Mouse (Mus musculus) CH12.LX (cell line): ENCODE data around the gene Gm853. TPM values are rescaled to one million over a fixed set of nuclear protein-coding genes. Genes with fewer than 3 reads are reported as not detected.

Experiments
- DNase-seq: peaks from one replicate; pipeline ENCODE4 v3.0.0-alpha.2; 2013; ENCODE audit errors: extremely low read depth
- H3K27ac ChIP-seq: 2 replicates; pipeline ENCODE4 v1.5.1; 2012; ENCODE audit warnings: low read depth, mild to moderate bottlenecking, control low read depth, moderate library complexity; ENCODE audit not compliant: insufficient read depth
- H3K27me3 ChIP-seq: replicated peaks from 2 replicates; pipeline ENCODE3; 2012; ENCODE audit warnings: inconsistent platforms
- H3K36me3 ChIP-seq, 2 experiments: replicated peaks in 1 of 2; 2 replicates each; pipeline versions ENCODE3 to v1.6.1; 2012; ENCODE audit warnings: inconsistent platforms in 1 of 2, low read length in 1 of 2, mild to moderate bottlenecking in 1 of 2, mixed read lengths in 1 of 2, moderate library complexity in 1 of 2; ENCODE audit not compliant: control insufficient read depth in 1 of 2, insufficient read depth in 1 of 2
- H3K4me1 ChIP-seq, 2 experiments: 2 replicates each; pipeline ENCODE4 v1.6.1; 2012; ENCODE audit warnings: inconsistent platforms in 1 of 2, moderate library complexity in 1 of 2; ENCODE audit not compliant: insufficient read depth in 2 of 2, control insufficient read depth in 1 of 2
- H3K4me2 ChIP-seq: 2 replicates; pipeline ENCODE4 v1.6.1; 2012; ENCODE audit warnings: low read depth, mild to moderate bottlenecking, control low read depth; ENCODE audit not compliant: poor library complexity, insufficient read depth, severe bottlenecking
- H3K4me3 ChIP-seq, 3 experiments: fragments of 150-350 bp in 1 of 3; sonication (generic) in 1 of 3; replicated peaks in 1 of 3; 2 replicates each; pipeline versions ENCODE3 to v1.5.1; 2011 to 2012; ENCODE audit warnings: low read depth in 2 of 3, low read length in 2 of 3, mild to moderate bottlenecking in 2 of 3, moderate library complexity in 2 of 3, control low read depth in 1 of 3, improper control_type of control experiment in 1 of 3, inconsistent platforms in 1 of 3, mixed read lengths in 1 of 3; ENCODE audit not compliant: poor library complexity in 1 of 3
- H3K79me2 ChIP-seq: replicated peaks from 2 replicates; pipeline ENCODE4 v1.6.1; 2012; ENCODE audit warnings: mild to moderate bottlenecking, moderate library complexity; ENCODE audit not compliant: control insufficient read depth, poor library complexity, insufficient read depth, severe bottlenecking; ENCODE audit errors: extremely low read depth
- H3K9ac ChIP-seq: 2 replicates; pipeline ENCODE4 v1.6.1; 2012; ENCODE audit warnings: low read depth, mild to moderate bottlenecking, control low read depth, moderate library complexity; ENCODE audit not compliant: insufficient read depth
- H3K9me3 ChIP-seq: replicated peaks from 2 replicates; pipeline ENCODE3; 2012; ENCODE audit warnings: low read length, inconsistent platforms, mixed read lengths
- BHLHE40 ChIP-seq: IDR thresholded peaks from 2 replicates; pipeline ENCODE4 v1.6.1; 2011; ENCODE audit warnings: mild to moderate bottlenecking, low read depth, low read length, improper control_type of control experiment
- CHD1 ChIP-seq: IDR thresholded peaks from 2 replicates; pipeline ENCODE4 v1.6.1; 2012; ENCODE audit warnings: low read depth, low read length, improper control_type of control experiment, inconsistent platforms
- CHD2 ChIP-seq: IDR thresholded peaks from 2 replicates; pipeline ENCODE4 v1.6.1; 2011; ENCODE audit warnings: low read length, improper control_type of control experiment
- EP300 ChIP-seq: IDR thresholded peaks from 2 replicates; pipeline ENCODE4 v1.6.1; 2011; ENCODE audit warnings: low read length, improper control_type of control experiment
- JUN ChIP-seq: IDR thresholded peaks from 2 replicates; pipeline ENCODE4 v1.6.1; 2011; ENCODE audit warnings: low read depth, mild to moderate bottlenecking, low read length, improper control_type of control experiment, moderate library complexity; ENCODE audit not compliant: insufficient read depth
- MAFK ChIP-seq: IDR thresholded peaks from 2 replicates; pipeline ENCODE4 v1.6.1; 2011; ENCODE audit warnings: low read length, improper control_type of control experiment; ENCODE audit not compliant: insufficient replicate concordance
- MAZ ChIP-seq: IDR thresholded peaks from 2 replicates; pipeline ENCODE4 v1.6.1; 2012; ENCODE audit warnings: low read depth, mild to moderate bottlenecking, inconsistent platforms, low read length, improper control_type of control experiment, moderate library complexity
- MXI1 ChIP-seq: IDR thresholded peaks from 2 replicates; pipeline ENCODE4 v1.6.1; 2011; ENCODE audit warnings: mild to moderate bottlenecking, low read depth, low read length, improper control_type of control experiment
- MYC ChIP-seq: IDR thresholded peaks from 2 replicates; pipeline ENCODE4 v1.6.1; 2011; ENCODE audit warnings: low read depth, mild to moderate bottlenecking, improper control_type of control experiment, low read length
- NRF1 ChIP-seq: IDR thresholded peaks from 2 replicates; pipeline ENCODE4 v1.6.1; 2014; ENCODE audit warnings: low read depth, mild to moderate bottlenecking, inconsistent platforms, low read length, improper control_type of control experiment, moderate library complexity
- PAX5 ChIP-seq: IDR thresholded peaks from 2 replicates; pipeline ENCODE4 v1.6.1; 2012; ENCODE audit warnings: low read length, inconsistent platforms, mixed read lengths
- RAD21 ChIP-seq: IDR thresholded peaks from 2 replicates; pipeline ENCODE4 v1.6.1; 2011; ENCODE audit warnings: low read depth, mild to moderate bottlenecking, low read length, improper control_type of control experiment, moderate library complexity
- RCOR1 ChIP-seq: conservative IDR thresholded peaks from 2 replicates; pipeline ENCODE4 v1.6.1; 2012; ENCODE audit warnings: low read depth, mild to moderate bottlenecking, inconsistent platforms, low read length, improper control_type of control experiment
- TBP ChIP-seq: conservative IDR thresholded peaks from 2 replicates; pipeline ENCODE4 v1.6.1; 2011; ENCODE audit warnings: low read depth, low read length, improper control_type of control experiment
- TCF12 ChIP-seq: IDR thresholded peaks from 2 replicates; pipeline ENCODE4 v1.6.1; 2014; ENCODE audit warnings: low read depth, mild to moderate bottlenecking, inconsistent platforms, low read length, improper control_type of control experiment
- UBTF ChIP-seq: IDR thresholded peaks from 2 replicates; pipeline ENCODE4 v1.6.1; 2012; ENCODE audit warnings: low read depth, mild to moderate bottlenecking, inconsistent platforms, low read length, improper control_type of control experiment, moderate library complexity
- dilution Hi-C: fragments of 300-500 bp; cut with MboI; formaldehyde crosslinking; loops from 2 replicates; pipeline ENCODE4 v1.14.3; 2020; ENCODE audit warnings: low sequenced_read_pairs; ENCODE audit not compliant: extremely low pct_unique_long_range_greater_than_20kb, extremely low pct_ligation_motif_present
- in situ Hi-C: fragments of 300-500 bp; cut with MboI; formaldehyde crosslinking; loops from 3 replicates; pipeline ENCODE4 v1.14.3; 2019; ENCODE audit warnings: low sequenced_read_pairs, low pct_ligation_motif_present, low pct_unique_long_range_greater_than_20kb, mixed read lengths
- polyA plus RNA-seq: library from polyadenylated mRNA; unstranded; fragments of >175 nt; gene quantifications from 2 replicates; pipeline ENCODE4 v1.2.1, GENCODE M21; 2012; ENCODE audit warnings: low read depth; ENCODE audit not compliant: insufficient read length
- total RNA-seq, 2 experiments: library from RNA; depleted of rRNA; stranded (reverse); fragments of 300-350 nt in 1 of 2; fragments of >200 nt in 1 of 2; gene quantifications; 2 replicates each; pipeline ENCODE4 v1.2.3; 2012 to 2014

The Gm853 gene
- total and polyA plus RNA-seq, 3 experiments: not detected

DNA sequence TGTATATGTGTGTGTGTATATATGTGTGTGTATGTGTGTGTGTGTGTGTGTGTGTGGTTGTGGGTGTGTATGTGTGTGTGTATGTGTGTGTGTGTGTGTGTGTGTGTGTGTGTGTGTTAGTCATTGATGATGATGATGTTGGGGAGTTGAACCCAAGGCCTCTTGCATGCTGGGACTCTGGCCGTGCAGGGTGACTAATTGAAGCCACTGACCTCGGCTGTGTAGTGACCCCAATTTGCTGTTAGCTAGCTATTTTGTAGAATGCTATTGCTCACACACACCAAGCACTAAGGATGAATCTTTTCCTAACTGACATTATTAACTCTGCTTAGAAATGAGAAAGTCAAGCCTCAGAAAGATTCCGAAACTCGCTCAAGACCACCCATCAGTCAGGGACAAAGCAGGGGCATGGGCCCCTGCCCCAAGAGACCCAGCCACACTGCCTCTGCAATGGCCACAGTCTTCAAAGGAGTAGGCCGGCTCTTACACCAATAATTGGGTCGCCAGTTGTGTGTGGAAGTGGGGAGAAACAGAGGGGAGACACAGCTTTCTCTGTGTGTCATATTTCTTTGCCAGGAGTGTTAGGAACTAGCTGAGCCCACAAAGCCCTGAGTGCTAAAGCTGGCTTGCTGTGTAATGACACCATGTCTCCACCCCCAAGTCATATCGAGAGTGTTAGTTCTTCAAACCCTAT is 41.1 kb downstream of the Gm853 start:
- dilution Hi-C loops: no loop called here

DNA sequence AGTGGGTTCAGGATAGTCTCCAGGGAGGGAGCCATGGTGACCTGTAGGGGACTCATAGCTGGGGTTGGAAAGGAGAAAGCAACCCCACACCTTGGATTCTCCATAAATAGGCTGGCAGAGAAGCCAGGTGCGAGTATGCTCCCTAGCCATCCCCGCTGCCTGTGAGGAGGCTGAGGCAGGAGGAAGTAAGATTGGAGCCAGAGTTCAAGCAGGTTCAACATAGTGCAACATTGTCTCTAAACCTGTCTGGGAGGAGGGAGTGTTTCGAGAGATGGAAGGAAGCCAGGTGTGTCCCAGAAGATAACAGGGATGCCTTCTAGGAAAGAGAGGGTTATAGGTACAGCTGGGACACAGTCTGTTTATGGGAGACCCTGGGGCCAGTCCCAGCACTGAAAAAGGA is 42.3 kb downstream of the Gm853 start:
- DNase-seq: no peak
- no peak for TF ChIP-seq EP300
- no peak for TF ChIP-seq MAFK
- TF ChIP-seq MXI1: no peak
- no peak for TF ChIP-seq RAD21
- no peak for TF ChIP-seq BHLHE40
- TF ChIP-seq UBTF: no peak
- TF ChIP-seq MAZ: no peak
- peaks cover 84% of the 10 kb centered on the region for H3K27me3 ChIP-seq
- dilution Hi-C loops: no loop called here
- in situ Hi-C loops: loop anchor here (5.0 kb wide), 1 partner anchor 38 kb away; no protein-coding TSS in a partner anchor
- H3K36me3 ChIP-seq: no peaks in the 10 kb centered on the region
- peaks cover under 1 to 3% of the 10 kb centered on the region in 2 experiments; a peak in 2 of 4 replicates for H3K4me1 ChIP-seq
- no peak overlapping the region for H3K27ac ChIP-seq
- H3K9me3 ChIP-seq: no peaks in the 10 kb centered on the region
- H3K79me2 ChIP-seq: no peaks in the 10 kb centered on the region
- H3K4me3 ChIP-seq: no peak overlapping the region
- no peak overlapping the region for H3K9ac ChIP-seq
- H3K4me2 ChIP-seq: no peak overlapping the region

More for the DNA sequence above, 41.1 kb downstream of the Gm853 start:
- Histone ChIP-seq H3K4me1 (peaks cover 0 to 1% of the 10 kb centered on the region in 2 experiments; a peak in 2 of 4 replicates), H3K27ac (no peak overlapping the region), H3K79me2 (no peaks in the 10 kb centered on the region), H3K4me2 (no peak overlapping the region), H3K9me3 (no peaks in the 10 kb centered on the region), H3K36me3 (no peaks in the 10 kb centered on the region), H3K9ac (no peak overlapping the region), H3K27me3 (peaks cover 83% of the 10 kb centered on the region), H3K4me3 (no peak overlapping the region)
- no peak for DNase-seq
- in situ Hi-C loops: loop anchor here (5.0 kb wide), 1 partner anchor 39 kb away; no protein-coding TSS in a partner anchor
- TF ChIP-seq CHD2: no peak
- no peak for TF ChIP-seq PAX5
- no peak for TF ChIP-seq JUN
- TF ChIP-seq NRF1: no peak
- TF ChIP-seq UBTF: no peak
- TF ChIP-seq TBP: no peak
- no peak for TF ChIP-seq MAFK
- no peak for TF ChIP-seq RCOR1
- TF ChIP-seq MYC: no peak
- TF ChIP-seq RAD21: no peak
- TF ChIP-seq CHD1: no peak
- no peak for TF ChIP-seq TCF12
